Mouse (Mus musculus) adipocyte (in vitro differentiated cells): ENCODE results near the gene Csrp1.
A peak's percentile ranks its signal among the peaks of the same experiment; 100 is the strongest.

Experiments
- DNase-seq: peaks from one replicate; pipeline ENCODE4 v3.0.0-alpha.2; 2016; ENCODE audit warnings: low spot score

Gene Csrp1

GRCm38 (mm10) chr1:135719983-135720382 lies at the start of gene Csrp1:
Gene Csrp1, plus strand, starts transcription at chr1:135720061.
- DNase-seq = no peak

GRCm38 (mm10) chr1:135670397-135671130 lies 49.3 kb upstream of the Csrp1 start:
- peak; percentile 93 for DNase-seq

- DNase-seq = no peak
These were observed 48.5 kb upstream of the Csrp1 start for GRCm38 (mm10) chr1:135671406-135671805.

- peak; percentile 73 for DNase-seq
These were observed 47.9 kb upstream of the Csrp1 start for GRCm38 (mm10) chr1:135671956-135672355.

- DNase-seq = peak; percentile 56
These were observed 47.5 kb upstream of the Csrp1 start for GRCm38 (mm10) chr1:135672374-135672773.

GRCm38 (mm10) chr1:135673423-135673822 lies 46.4 kb upstream of the Csrp1 start:
- no peak for DNase-seq

- no peak for DNase-seq
These were observed 44.3 kb upstream of the Csrp1 start for GRCm38 (mm10) chr1:135675449-135676129.

GRCm38 (mm10) chr1:135676247-135676646 lies 43.6 kb upstream of the Csrp1 start:
- no peak for DNase-seq

GRCm38 (mm10) chr1:135676938-135677682 lies 42.8 kb upstream of the Csrp1 start:
- no peak for DNase-seq

GRCm38 (mm10) chr1:135678145-135678544 lies 41.7 kb upstream of the Csrp1 start:
- DNase-seq = no peak

GRCm38 (mm10) chr1:135680716-135681115 lies 39.1 kb upstream of the Csrp1 start:
- DNase-seq = no peak

- DNase-seq = no peak
These were observed 38.7 kb upstream of the Csrp1 start for GRCm38 (mm10) chr1:135681122-135681521.

GRCm38 (mm10) chr1:135684895-135685294 lies 35.0 kb upstream of the Csrp1 start:
- DNase-seq = peak; percentile 24

GRCm38 (mm10) chr1:135685316-135685715 lies 34.5 kb upstream of the Csrp1 start:
- DNase-seq = peak; percentile 74

- DNase-seq = peak; percentile 54
These were observed 32.9 kb upstream of the Csrp1 start for GRCm38 (mm10) chr1:135686792-135687510.

GRCm38 (mm10) chr1:135687771-135688492 lies 31.9 kb upstream of the Csrp1 start:
- peak; percentile 85 for DNase-seq

GRCm38 (mm10) chr1:135688686-135689085 lies 31.2 kb upstream of the Csrp1 start:
- DNase-seq = peak; percentile 39

GRCm38 (mm10) chr1:135690784-135691416 lies 29.0 kb upstream of the Csrp1 start:
- no peak for DNase-seq

- DNase-seq = no peak
These were observed 28.4 kb upstream of the Csrp1 start for GRCm38 (mm10) chr1:135691417-135691815.

- DNase-seq = no peak
These were observed 25.7 kb upstream of the Csrp1 start for GRCm38 (mm10) chr1:135694181-135694580.

- no peak for DNase-seq
These were observed 22.4 kb upstream of the Csrp1 start for GRCm38 (mm10) chr1:135697462-135697861.
